Mouse (Mus musculus): ENCODE measurements around the gene Ispd. TPM values are rescaled to one million over a fixed set of nuclear protein-coding genes. Genes with fewer than 3 reads are reported as not detected.

Ispd gene
- polyA plus RNA-seq, 1 experiment from 2014 or later, result 13.7 TPM

- no peak overlapping the region for H3K9ac ChIP-seq (replicated peaks; ENCODE audit: low read depth, low read length)
- WGBS, result 17% methylated on average over 17 of the region's 17 CpGs
- ATAC-seq (ENCODE audit: insufficient number of reproducible peaks, insufficient read depth, low FRiP score, low read depth), result no peak
These were observed 332.8 kb downstream of the Ispd start for GRCm38 (mm10) chr12:36713866-36714662.

GRCm38 (mm10) chr12:36717526-36717925 is 336.3 kb downstream of the Ispd start:
- H3K27me3 ChIP-seq (ENCODE audit: control insufficient read depth, insufficient read depth, low read length), result no peaks in the 10 kb centered on the region
- H3K9ac ChIP-seq (replicated peaks; ENCODE audit: low read depth, low read length), result no peak overlapping the region
- H3K4me1 ChIP-seq (ENCODE audit: control insufficient read depth, insufficient read depth, low read length), result no peaks in the 10 kb centered on the region
- no peak for ATAC-seq (ENCODE audit: insufficient number of reproducible peaks, insufficient read depth, low FRiP score, low read depth)
- H3K4me3 ChIP-seq (ENCODE audit: low read depth, low read length), result no peak overlapping the region
- 29% methylated on average over 5 of the region's 5 CpGs for WGBS
- H3K36me3 ChIP-seq (ENCODE audit: control insufficient read depth, insufficient read depth, low read length), result no peaks in the 10 kb centered on the region
- H3K4me2 ChIP-seq (replicated peaks; ENCODE audit: low read depth, low read length), result no peak overlapping the region
- H3K9me3 ChIP-seq (ENCODE audit: control insufficient read depth, low read depth, low read length), result no peaks in the 10 kb centered on the region
- H3K27ac ChIP-seq (ENCODE audit: low read length), result no peak overlapping the region

More at GRCm38 (mm10) chr12:36713866-36714662, 332.8 kb downstream of the Ispd start:
- no peak overlapping the region for H3K27ac ChIP-seq (ENCODE audit: low read length)
- H3K4me2 ChIP-seq (replicated peaks; ENCODE audit: low read depth, low read length), result peak overlapping the region; percentile 33
- H3K4me3 ChIP-seq (ENCODE audit: low read depth, low read length), result peak overlapping the region; percentile 13
- H3K4me1 ChIP-seq (ENCODE audit: control insufficient read depth, insufficient read depth, low read length), result no peaks in the 10 kb centered on the region
- H3K27me3 ChIP-seq (ENCODE audit: control insufficient read depth, insufficient read depth, low read length), result no peaks in the 10 kb centered on the region
- no peaks in the 10 kb centered on the region for H3K36me3 ChIP-seq (ENCODE audit: control insufficient read depth, insufficient read depth, low read length)
- H3K9me3 ChIP-seq (ENCODE audit: control insufficient read depth, low read depth, low read length), result no peaks in the 10 kb centered on the region

DNA sequence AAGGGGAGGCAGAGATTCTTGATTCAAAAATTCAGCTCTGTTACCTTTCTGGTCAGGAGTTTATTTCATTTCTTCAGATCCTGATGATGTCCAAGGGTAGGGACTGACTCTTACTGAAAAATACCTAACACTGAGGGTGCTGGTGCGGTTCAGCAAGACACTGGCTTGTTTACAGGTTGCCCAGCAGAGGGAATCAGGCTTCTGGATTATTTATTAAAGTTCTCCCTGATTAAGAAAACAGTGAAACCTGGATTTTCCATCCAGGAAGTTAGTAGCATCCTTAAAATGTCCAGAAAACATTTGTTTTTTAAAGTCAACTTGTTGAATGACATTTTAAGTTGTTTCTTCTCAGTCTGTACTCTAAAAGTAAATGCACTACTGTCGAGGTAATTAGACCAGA is 337.2 kb downstream of the Ispd start:
- Histone ChIP-seq H3K4me3 (ENCODE audit: low read depth, low read length) (no peak overlapping the region), H3K9me3 (ENCODE audit: control insufficient read depth, low read depth, low read length) (no peaks in the 10 kb centered on the region), H3K9ac (replicated peaks; ENCODE audit: low read depth, low read length) (no peak overlapping the region), H3K27ac (ENCODE audit: low read length) (no peak overlapping the region), H3K36me3 (ENCODE audit: control insufficient read depth, insufficient read depth, low read length) (no peaks in the 10 kb centered on the region), H3K4me2 (replicated peaks; ENCODE audit: low read depth, low read length) (no peak overlapping the region), H3K4me1 (ENCODE audit: control insufficient read depth, insufficient read depth, low read length) (no peaks in the 10 kb centered on the region), H3K27me3 (ENCODE audit: control insufficient read depth, insufficient read depth, low read length) (no peaks in the 10 kb centered on the region)
- ATAC-seq (ENCODE audit: insufficient number of reproducible peaks, insufficient read depth, low FRiP score, low read depth), result no peak
- 62% methylated on average over 2 of the region's 2 CpGs for WGBS

GRCm38 (mm10) chr12:36719074-36719473 is 337.8 kb downstream of the Ispd start:
- H3K4me2 ChIP-seq (replicated peaks; ENCODE audit: low read depth, low read length), result no peak overlapping the region
- 45% methylated on average over 3 of the region's 3 CpGs for WGBS
- no peak for ATAC-seq (ENCODE audit: insufficient number of reproducible peaks, insufficient read depth, low FRiP score, low read depth)

GRCm38 (mm10) chr12:36720779-36721178 is 339.5 kb downstream of the Ispd start:
- Histone ChIP-seq H3K4me2 (replicated peaks; ENCODE audit: low read depth, low read length) (no peak overlapping the region), H3K4me3 (ENCODE audit: low read depth, low read length) (no peak overlapping the region), H3K27ac (ENCODE audit: low read length) (no peak overlapping the region), H3K36me3 (ENCODE audit: control insufficient read depth, insufficient read depth, low read length) (no peaks in the 10 kb centered on the region), H3K9me3 (ENCODE audit: control insufficient read depth, low read depth, low read length) (no peaks in the 10 kb centered on the region), H3K4me1 (ENCODE audit: control insufficient read depth, insufficient read depth, low read length) (no peaks in the 10 kb centered on the region), H3K27me3 (ENCODE audit: control insufficient read depth, insufficient read depth, low read length) (no peaks in the 10 kb centered on the region), H3K9ac (replicated peaks; ENCODE audit: low read depth, low read length) (no peak overlapping the region)
- no peak for ATAC-seq (ENCODE audit: insufficient number of reproducible peaks, insufficient read depth, low FRiP score, low read depth)
- 76% methylated on average over 3 of the region's 3 CpGs for WGBS

More at GRCm38 (mm10) chr12:36719074-36719473, 337.8 kb downstream of the Ispd start:
- H3K4me1 ChIP-seq (ENCODE audit: control insufficient read depth, insufficient read depth, low read length), result no peaks in the 10 kb centered on the region
- H3K4me3 ChIP-seq (ENCODE audit: low read depth, low read length), result no peak overlapping the region
- no peaks in the 10 kb centered on the region for H3K9me3 ChIP-seq (ENCODE audit: control insufficient read depth, low read depth, low read length)
- no peaks in the 10 kb centered on the region for H3K36me3 ChIP-seq (ENCODE audit: control insufficient read depth, insufficient read depth, low read length)
- H3K27me3 ChIP-seq (ENCODE audit: control insufficient read depth, insufficient read depth, low read length), result no peaks in the 10 kb centered on the region
- no peak overlapping the region for H3K9ac ChIP-seq (replicated peaks; ENCODE audit: low read depth, low read length)
- no peak overlapping the region for H3K27ac ChIP-seq (ENCODE audit: low read length)

DNA sequence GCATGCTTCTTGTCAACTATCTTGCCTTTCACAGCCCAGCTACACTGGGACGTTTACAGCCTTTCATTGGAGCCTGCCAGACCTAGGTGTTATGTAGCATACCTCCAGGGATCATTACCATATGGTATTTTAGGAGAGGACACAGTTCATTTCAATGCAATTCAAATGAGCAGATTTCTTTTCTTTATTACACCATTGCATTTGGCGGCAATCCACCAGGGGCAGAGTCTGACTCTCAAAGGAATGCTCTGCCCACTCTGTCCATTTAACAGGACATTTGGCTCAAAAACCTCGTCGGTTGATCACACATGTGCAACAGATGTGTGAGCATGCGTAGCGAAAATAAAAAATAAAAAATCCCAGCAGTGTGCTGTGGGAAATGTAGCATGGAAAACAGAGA is 340.0 kb downstream of the Ispd start:
- Histone ChIP-seq H3K9ac (replicated peaks; ENCODE audit: low read depth, low read length) (no peak overlapping the region), H3K4me2 (replicated peaks; ENCODE audit: low read depth, low read length) (no peak overlapping the region), H3K4me1 (ENCODE audit: control insufficient read depth, insufficient read depth, low read length) (no peaks in the 10 kb centered on the region), H3K27ac (ENCODE audit: low read length) (no peak overlapping the region), H3K9me3 (ENCODE audit: control insufficient read depth, low read depth, low read length) (no peaks in the 10 kb centered on the region), H3K36me3 (ENCODE audit: control insufficient read depth, insufficient read depth, low read length) (no peaks in the 10 kb centered on the region), H3K4me3 (ENCODE audit: low read depth, low read length) (no peak overlapping the region), H3K27me3 (ENCODE audit: control insufficient read depth, insufficient read depth, low read length) (no peaks in the 10 kb centered on the region)
- ATAC-seq (ENCODE audit: insufficient number of reproducible peaks, insufficient read depth, low FRiP score, low read depth), result no peak
- 60% methylated on average over 6 of the region's 6 CpGs for WGBS

DNA sequence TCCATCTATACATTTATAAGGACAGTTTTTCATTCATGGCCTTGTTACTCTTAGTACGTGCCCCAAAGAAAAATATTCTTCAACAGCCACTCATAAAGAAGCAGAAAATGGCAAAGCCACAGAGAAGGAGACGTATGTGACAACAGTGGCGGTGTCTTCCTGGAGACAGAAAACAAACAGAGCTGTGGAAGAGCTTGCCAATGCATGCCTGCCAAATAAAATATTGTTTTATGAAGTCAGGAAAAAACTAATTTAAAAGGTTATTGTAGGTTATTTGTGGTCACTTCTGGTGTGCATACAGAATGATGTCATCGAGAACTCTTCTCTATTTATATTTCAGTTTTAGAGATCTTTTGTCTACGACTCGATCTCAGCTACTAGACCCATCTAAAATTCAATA is 341.5 kb downstream of the Ispd start:
- no peak for ATAC-seq (ENCODE audit: insufficient number of reproducible peaks, insufficient read depth, low FRiP score, low read depth)
- no peak overlapping the region for H3K9ac ChIP-seq (replicated peaks; ENCODE audit: low read depth, low read length)
- H3K4me2 ChIP-seq (replicated peaks; ENCODE audit: low read depth, low read length), result no peak overlapping the region
- H3K9me3 ChIP-seq (ENCODE audit: control insufficient read depth, low read depth, low read length), result no peaks in the 10 kb centered on the region
- no peaks in the 10 kb centered on the region for H3K4me1 ChIP-seq (ENCODE audit: control insufficient read depth, insufficient read depth, low read length)
- WGBS, result 77% methylated on average over 6 of the region's 6 CpGs
- H3K36me3 ChIP-seq (ENCODE audit: control insufficient read depth, insufficient read depth, low read length), result no peaks in the 10 kb centered on the region
- no peak overlapping the region for H3K27ac ChIP-seq (ENCODE audit: low read length)
- no peaks in the 10 kb centered on the region for H3K27me3 ChIP-seq (ENCODE audit: control insufficient read depth, insufficient read depth, low read length)
- no peak overlapping the region for H3K4me3 ChIP-seq (ENCODE audit: low read depth, low read length)

GRCm38 (mm10) chr12:36723302-36723701 is 342.1 kb downstream of the Ispd start:
- no peak overlapping the region for H3K4me3 ChIP-seq (ENCODE audit: low read depth, low read length)
- no peaks in the 10 kb centered on the region for H3K9me3 ChIP-seq (ENCODE audit: control insufficient read depth, low read depth, low read length)
- H3K4me2 ChIP-seq (replicated peaks; ENCODE audit: low read depth, low read length), result no peak overlapping the region
- H3K27ac ChIP-seq (ENCODE audit: low read length), result no peak overlapping the region
- no peak overlapping the region for H3K9ac ChIP-seq (replicated peaks; ENCODE audit: low read depth, low read length)
- no peaks in the 10 kb centered on the region for H3K36me3 ChIP-seq (ENCODE audit: control insufficient read depth, insufficient read depth, low read length)
- H3K27me3 ChIP-seq (ENCODE audit: control insufficient read depth, insufficient read depth, low read length), result no peaks in the 10 kb centered on the region
- ATAC-seq (ENCODE audit: insufficient number of reproducible peaks, insufficient read depth, low FRiP score, low read depth), result no peak
- 39% methylated on average over 3 of the region's 3 CpGs for WGBS
- no peaks in the 10 kb centered on the region for H3K4me1 ChIP-seq (ENCODE audit: control insufficient read depth, insufficient read depth, low read length)

GRCm38 (mm10) chr12:36724297-36724696 is 343.0 kb downstream of the Ispd start:
- WGBS, result 79% methylated on average over 4 of the region's 4 CpGs
- no peaks in the 10 kb centered on the region for H3K36me3 ChIP-seq (ENCODE audit: control insufficient read depth, insufficient read depth, low read length)
- no peak overlapping the region for H3K4me2 ChIP-seq (replicated peaks; ENCODE audit: low read depth, low read length)
- no peak overlapping the region for H3K27ac ChIP-seq (ENCODE audit: low read length)
- H3K9ac ChIP-seq (replicated peaks; ENCODE audit: low read depth, low read length), result no peak overlapping the region
- no peaks in the 10 kb centered on the region for H3K27me3 ChIP-seq (ENCODE audit: control insufficient read depth, insufficient read depth, low read length)
- no peak for ATAC-seq (ENCODE audit: insufficient number of reproducible peaks, insufficient read depth, low FRiP score, low read depth)
- no peaks in the 10 kb centered on the region for H3K4me1 ChIP-seq (ENCODE audit: control insufficient read depth, insufficient read depth, low read length)
- H3K4me3 ChIP-seq (ENCODE audit: low read depth, low read length), result no peak overlapping the region
- H3K9me3 ChIP-seq (ENCODE audit: control insufficient read depth, low read depth, low read length), result no peaks in the 10 kb centered on the region
